Mouse (Mus musculus) ES-CJ7 (cell line): ENCODE measurements around the gene Zfp64.

Source experiments
- DNase-seq: peaks from one replicate; pipeline ENCODE4 v3.0.0; 2011; ENCODE audit warnings: low read depth, low spot score

The Zfp64 gene

GRCm38 (mm10) chr2:168948506-168948905 lies 6.9 kb downstream of the Zfp64 start:
- DNase-seq = no peak

GRCm38 (mm10) chr2:168947663-168948062 lies 7.7 kb downstream of the Zfp64 start:
- DNase-seq = peak; percentile 70

GRCm38 (mm10) chr2:168944011-168944410 lies 11.4 kb downstream of the Zfp64 start:
- DNase-seq = no peak

- no peak for DNase-seq
Measured at GRCm38 (mm10) chr2:168939941-168940340, 15.4 kb downstream of the Zfp64 start.

GRCm38 (mm10) chr2:168939261-168939933 lies 16.0 kb downstream of the Zfp64 start:
- DNase-seq = no peak

- peak; percentile 56 for DNase-seq
Measured at GRCm38 (mm10) chr2:168936896-168937295, 18.5 kb downstream of the Zfp64 start.

DNA sequence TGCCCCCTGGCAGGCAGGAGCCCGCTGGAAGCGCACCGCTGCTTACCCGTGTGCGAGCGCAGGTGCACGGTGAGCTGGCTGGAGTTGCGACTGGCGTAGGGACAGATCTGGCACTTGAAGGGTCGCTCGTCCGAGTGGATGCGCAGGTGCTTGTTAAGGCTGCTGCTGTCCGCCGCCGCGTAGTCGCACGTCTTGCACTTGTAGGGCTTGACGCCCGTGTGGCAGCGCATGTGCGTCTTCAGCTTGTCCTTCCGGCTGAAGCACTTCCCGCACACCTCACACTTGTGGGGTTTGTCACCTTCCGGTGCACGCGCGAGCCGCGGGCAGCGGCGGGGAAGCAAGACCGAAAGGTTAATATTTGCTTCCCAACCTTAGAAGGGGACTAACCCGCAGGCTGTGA lies 20.2 kb downstream of the Zfp64 start:
- peak; percentile 70 for DNase-seq

GRCm38 (mm10) chr2:168931686-168932085 lies 23.7 kb downstream of the Zfp64 start:
- DNase-seq = no peak

- peak; percentile 93 for DNase-seq
Measured at GRCm38 (mm10) chr2:168929691-168930090, 25.7 kb downstream of the Zfp64 start.

DNA sequence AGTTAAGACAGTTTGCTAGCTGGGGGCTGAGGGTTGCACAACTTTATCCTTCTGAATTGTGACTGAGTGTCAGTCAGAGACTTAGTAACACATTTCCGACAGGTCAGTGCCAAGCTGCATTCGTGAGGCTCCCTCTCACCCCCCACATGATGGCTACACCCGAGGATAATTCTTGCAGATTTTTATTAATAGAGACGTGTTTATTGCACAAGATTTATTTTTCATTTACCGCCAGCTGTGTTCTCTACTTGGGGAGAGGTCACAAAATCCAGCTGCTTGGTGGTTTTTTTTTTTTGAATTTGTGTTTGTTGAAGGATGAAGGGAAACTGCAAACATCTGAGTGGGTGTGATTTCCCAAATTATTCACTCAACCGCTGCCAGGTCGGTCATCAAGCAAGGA lies 28.0 kb downstream of the Zfp64 start:
- no peak for DNase-seq

DNA sequence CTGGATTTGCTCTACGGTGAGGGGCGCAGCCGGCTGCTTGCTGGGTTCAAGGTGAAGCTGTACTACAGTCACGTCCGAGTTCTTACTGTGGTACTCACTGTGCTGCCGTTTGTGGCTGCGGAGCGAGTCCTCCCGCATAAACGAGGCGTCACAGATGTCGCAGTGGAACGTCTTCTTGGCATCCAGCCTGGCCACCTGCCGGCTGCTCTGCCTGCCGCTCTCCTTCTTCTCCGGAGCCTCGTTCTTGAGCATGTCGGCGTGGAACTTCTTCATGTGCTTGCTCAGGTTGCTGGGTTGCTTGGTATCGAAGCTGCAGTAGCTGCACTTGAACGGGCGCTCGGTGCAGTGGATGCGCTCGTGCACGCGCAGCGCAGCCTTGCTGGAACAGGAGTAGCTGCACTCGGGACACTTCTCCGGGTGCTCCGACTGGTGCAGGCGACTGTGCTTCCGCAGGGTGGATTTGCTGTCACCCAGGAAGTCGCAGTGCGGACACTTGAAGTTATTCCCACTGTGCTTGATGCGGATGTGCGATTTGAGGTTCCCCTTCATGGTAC lies 29.1 kb downstream of the Zfp64 start:
- DNase-seq = no peak

- DNase-seq = peak; percentile 66
Measured at GRCm38 (mm10) chr2:168923706-168924105, 31.7 kb downstream of the Zfp64 start.

DNA sequence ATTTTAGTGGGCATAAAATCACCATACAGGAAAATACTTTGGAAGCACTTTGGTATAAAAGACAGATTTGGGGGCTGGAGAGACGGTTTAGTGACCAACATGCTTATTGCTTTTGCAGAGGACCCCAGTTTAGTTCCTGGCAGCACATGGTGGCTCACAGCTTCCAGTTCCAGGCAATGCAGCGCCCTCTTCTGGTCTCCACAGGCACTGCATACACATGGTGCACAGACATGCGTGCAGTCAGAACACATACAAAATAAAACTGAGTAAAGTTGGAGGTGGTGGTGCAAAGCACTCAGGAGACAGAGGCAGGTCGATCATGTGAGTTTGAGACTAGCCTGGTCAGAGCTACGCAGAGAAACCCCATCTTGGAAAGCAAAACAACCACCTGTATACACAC lies 32.9 kb downstream of the Zfp64 start:
- DNase-seq = peak; percentile 50

- DNase-seq = no peak
Measured at GRCm38 (mm10) chr2:168920007-168920406, 35.4 kb downstream of the Zfp64 start.

DNA sequence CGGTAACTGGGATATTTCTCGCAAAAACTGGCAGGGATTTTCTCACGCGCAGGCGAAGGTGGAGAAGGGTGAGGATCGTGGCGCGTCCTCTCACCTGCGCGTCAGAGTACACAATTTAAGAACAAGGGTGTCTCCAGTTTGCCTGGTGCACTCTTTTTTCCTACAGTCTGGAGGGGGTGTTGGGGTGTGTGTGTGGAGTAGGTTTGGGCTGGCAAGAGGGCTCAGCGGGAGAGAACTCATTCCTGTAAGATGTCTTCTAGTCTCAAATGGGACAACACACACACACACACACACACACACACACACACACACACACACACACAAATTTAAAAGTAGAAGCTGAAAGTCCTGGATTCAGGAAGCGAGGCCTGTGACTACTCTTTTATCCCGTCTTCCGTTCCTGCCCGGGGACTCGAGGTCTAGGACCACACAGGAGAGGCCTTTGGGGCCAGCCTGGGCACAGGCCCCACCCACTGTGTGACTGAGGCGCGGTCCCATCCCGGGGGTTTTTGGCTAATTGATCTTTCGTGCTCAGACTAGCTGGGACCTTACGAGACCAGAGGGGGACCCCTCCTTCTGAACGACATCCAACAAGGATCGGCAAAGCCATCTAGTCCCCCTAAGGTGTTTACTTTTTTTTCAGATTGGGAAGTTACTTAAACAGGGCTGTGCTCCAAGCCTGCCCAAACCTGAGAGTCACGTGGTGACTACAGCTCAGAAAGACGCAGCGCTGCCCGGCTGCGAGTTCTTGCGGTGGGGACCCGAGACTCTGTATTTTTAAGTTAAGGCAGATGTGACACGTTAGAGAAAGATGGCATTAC lies 42.3 kb downstream of the Zfp64 start:
- peak; percentile 69 for DNase-seq

DNA sequence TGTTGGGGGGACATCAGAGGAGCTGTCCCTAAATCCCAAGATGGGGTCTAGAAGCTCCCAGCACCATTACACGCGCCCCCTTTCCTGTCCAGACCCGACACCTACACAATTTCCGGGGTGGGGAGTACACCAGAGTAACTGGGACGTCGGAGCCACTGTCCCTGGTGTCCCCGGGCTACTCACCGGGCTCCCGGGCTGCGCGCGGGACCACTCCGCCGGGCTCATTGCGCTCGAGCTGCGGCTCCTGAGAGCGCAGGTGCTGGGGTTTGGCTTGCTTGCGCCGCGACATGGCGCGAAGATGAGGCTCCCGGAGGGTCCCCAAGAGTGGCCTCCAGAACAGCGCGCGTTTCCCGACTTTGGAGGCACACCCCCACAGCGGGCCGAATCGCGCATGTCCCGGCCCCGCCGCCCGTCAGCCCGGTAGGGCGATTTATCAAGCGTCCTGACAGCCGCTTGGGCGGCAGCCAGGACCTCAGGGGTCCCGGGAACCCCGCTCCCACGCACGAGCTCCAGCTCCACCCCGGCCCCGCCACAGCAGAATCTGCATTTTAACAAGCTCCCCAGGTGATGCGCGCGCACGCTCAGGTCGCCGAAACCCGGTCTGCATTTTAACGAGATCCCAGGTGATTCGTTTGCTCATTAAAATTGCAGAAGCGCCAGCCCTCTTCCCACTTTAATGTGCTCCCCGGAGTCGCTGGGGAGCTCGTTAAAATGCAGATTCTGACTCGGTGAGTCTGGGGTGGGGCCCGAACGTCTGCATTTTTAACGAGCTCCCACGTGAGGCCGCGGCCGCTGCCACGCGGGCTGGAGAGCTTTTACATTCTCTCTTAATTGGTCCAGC lies 43.1 kb downstream of the Zfp64 start:
- peak; percentile 86 for DNase-seq

GRCm38 (mm10) chr2:168911527-168911926 lies 43.9 kb downstream of the Zfp64 start:
- DNase-seq = no peak

- DNase-seq = no peak
Measured at GRCm38 (mm10) chr2:168906022-168906421, 49.4 kb downstream of the Zfp64 start.

- peak; percentile 65 for DNase-seq
Measured at GRCm38 (mm10) chr2:168904846-168905245, 50.5 kb downstream of the Zfp64 start.

GRCm38 (mm10) chr2:168904188-168904587 lies 51.2 kb downstream of the Zfp64 start:
- DNase-seq = peak; percentile 82

DNA sequence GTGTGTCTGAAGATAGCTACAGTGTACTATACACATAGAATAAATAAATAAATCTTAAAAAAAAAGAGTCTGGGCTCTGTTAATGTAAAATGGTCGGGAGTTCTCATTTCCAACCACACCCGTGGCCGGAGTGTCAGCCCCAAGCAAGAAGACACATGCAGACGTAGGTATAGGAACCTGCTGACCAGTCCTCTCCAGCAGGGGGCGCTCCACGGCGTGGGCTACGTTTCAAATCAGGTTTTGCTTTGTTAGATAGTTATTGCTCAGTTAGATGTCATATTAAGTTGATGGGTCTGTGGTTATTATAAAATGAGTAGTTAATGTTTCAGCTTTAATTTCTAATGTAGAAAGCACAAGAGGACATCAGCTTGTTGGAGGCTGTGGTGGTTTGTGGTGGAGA lies 52.8 kb downstream of the Zfp64 start:
- peak; percentile 71 for DNase-seq

GRCm38 (mm10) chr2:168897906-168898305 lies 57.5 kb downstream of the Zfp64 start:
- DNase-seq = no peak
